Mouse (Mus musculus): Measurements from ENCODE around the gene Lrrc8c. TPM values are rescaled to one million over a fixed set of nuclear protein-coding genes. Genes with fewer than 3 reads are reported as not detected.

Gene Lrrc8c
- polyA plus RNA-seq, 1 experiment from 2014 or later: 13.6 TPM

DNA sequence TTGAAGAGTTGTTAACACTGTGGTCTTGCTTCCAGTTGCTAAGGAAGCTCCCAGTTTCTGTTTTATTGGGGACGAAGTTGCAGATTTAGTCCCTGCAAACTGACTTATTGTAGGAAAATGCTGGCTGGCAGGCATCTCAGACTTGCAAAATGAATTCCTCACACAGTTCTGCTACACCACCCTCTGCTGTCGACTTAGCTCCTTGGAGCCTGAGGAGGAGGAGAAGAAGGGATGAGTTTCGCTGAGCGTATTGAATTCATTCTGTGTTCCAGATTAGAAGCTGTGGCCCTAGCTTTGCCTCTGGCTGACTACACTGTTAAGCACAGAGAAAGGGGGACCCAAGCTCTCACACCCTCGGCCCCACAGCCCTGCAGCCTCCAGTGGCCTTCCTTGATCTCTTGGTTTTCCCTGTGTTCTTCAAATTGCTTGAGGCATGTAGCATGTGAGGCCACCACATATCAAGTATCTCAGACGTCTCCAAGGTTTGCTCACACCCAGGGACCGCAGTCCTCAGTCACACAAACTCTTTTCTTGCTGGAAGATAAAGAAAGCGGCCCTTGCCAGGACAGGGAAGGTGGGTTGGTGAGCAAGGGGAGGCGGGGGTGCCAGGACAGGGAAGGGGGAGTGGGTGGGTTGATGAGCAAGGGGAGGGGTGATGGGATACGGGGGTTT is 24.8 kb upstream of the Lrrc8c start:
- Histone ChIP-seq H3K4me3 (no peak overlapping the region), H3K27me3 (replicated peaks) (0 out of 2 replicates have a peak, but pooled peaks cover 7% of the 10 kb centered on the region), H3K4me2 (peak overlapping the region; percentile 49; the same call in 1 of the 2 replicates), H3K9ac (no peak overlapping the region), H3K9me3 (no peaks in the 10 kb centered on the region), H3K36me3 (replicated peaks) (no peaks in the 10 kb centered on the region), H3K4me1 (peaks cover 32% of the 10 kb centered on the region), H3K27ac (no peak overlapping the region)
- 30% methylated on average over 10 of the region's 10 CpGs for WGBS
- no peak for ATAC-seq (replicated peaks)

DNA sequence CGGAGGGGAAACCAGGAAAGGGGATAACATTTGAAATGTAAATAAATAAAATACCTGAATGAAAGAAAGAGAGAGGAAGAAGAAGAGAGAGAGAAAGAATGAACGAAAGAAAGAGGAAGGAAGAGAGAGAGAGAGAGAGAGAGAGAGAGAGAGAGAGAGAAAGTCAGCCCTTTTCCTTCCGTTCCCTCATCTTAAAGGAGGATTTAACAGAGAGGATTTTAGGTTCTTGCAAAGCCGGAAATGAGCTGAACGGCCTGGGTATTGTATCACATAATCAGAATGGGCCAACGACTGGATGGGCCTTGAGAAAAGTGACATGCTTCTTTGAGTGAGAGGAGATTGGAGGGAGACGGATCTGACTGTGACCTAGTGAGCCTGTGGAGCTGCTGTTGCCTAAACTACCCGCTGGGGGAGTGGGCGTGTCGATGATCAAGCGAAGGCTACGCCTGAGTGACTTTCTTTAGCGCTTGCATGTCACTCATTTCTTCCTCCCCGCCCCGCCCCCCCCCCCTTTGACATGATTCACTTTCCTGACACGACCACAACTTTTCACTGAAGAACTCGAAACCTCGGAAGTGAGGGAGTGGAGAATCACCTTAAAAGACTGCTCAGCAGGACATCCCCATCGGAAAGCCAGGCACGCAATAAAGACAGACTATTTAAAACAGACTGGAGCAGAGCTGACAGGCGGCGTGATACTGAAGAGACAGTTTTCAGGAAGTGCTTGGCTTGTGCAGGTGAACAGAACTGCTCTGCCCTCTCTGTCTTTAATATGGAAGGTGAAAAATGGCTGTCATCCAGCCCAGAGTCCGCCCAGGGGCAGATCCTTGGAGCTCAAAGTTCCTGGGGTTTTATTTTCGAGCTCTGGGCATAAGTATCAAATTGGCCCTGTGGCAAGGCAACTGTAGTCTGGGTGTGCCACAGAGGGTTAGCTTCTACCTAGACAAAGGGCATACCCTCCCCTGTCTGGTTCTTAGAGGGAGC is 24.0 kb upstream of the Lrrc8c start:
- no peaks in the 10 kb centered on the region for H3K9me3 ChIP-seq
- H3K4me1 ChIP-seq: peaks cover 35% of the 10 kb centered on the region
- peak overlapping the region; percentile 49 for H3K4me2 ChIP-seq
- H3K9ac ChIP-seq: no peak overlapping the region
- H3K27me3 ChIP-seq (replicated peaks): 0 out of 2 replicates have a peak, but pooled peaks cover 7% of the 10 kb centered on the region
- H3K27ac ChIP-seq: no peak overlapping the region
- WGBS: 4% methylated on average over 24 of the region's 24 CpGs
- H3K36me3 ChIP-seq (replicated peaks): no peaks in the 10 kb centered on the region
- peak; percentile 68 for ATAC-seq (replicated peaks)
- peak overlapping the region; percentile 16 for H3K4me3 ChIP-seq

DNA sequence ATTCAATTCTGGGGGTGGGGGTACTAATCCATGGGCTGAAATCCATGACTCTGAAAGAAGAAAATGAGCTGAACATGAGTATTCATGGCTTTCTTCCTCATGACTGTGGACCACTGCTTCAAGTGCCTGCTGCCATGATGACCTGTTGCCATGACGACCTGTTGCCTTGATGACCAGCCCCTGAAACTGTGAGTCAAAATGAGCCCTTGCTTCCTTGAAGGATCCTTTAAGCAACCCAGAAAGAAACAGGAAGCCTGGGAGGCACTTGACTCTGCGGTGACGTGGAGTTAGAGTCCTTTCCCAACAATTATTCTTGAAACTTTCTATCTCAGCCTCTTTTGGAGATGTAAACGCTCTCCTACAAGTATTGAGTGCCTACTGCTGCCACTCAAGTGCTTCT is 23.1 kb upstream of the Lrrc8c start:
- Histone ChIP-seq H3K27ac (no peak overlapping the region), H3K9me3 (no peaks in the 10 kb centered on the region), H3K27me3 (replicated peaks) (0 out of 2 replicates have a peak, but pooled peaks cover 7% of the 10 kb centered on the region), H3K4me1 (peaks cover 41% of the 10 kb centered on the region), H3K36me3 (replicated peaks) (no peaks in the 10 kb centered on the region), H3K9ac (no peak overlapping the region), H3K4me3 (no peak overlapping the region), H3K4me2 (no peak overlapping the region)
- ATAC-seq (replicated peaks): no peak
- 71% methylated on average over 4 of the region's 4 CpGs for WGBS

DNA sequence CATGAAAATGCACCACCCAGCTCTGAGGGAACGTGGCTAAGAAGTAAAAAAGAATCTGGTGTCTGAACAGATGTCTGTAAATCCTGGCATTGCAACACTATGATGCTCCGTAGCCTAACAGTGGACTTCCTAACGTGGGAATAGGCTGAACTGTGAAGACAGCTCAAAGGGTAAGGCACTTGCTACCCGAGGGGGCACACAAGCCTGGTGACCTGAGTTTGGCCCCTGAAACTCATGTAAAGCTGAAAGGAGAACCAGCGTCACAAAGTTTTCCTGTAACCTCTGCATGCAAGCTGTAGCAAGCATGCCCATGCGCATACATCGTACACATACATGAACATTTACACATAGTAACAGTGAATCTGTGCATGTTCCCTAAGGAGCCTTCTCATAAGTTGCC is 22.6 kb upstream of the Lrrc8c start:
- Histone ChIP-seq H3K4me2 (no peak overlapping the region), H3K4me1 (peaks cover 41% of the 10 kb centered on the region), H3K27me3 (replicated peaks) (0 out of 2 replicates have a peak, but pooled peaks cover 7% of the 10 kb centered on the region), H3K36me3 (replicated peaks) (no peaks in the 10 kb centered on the region), H3K27ac (no peak overlapping the region), H3K4me3 (no peak overlapping the region), H3K9ac (no peak overlapping the region), H3K9me3 (no peaks in the 10 kb centered on the region)
- WGBS: 78% methylated on average over 7 of the region's 7 CpGs
- ATAC-seq (replicated peaks): no peak

DNA sequence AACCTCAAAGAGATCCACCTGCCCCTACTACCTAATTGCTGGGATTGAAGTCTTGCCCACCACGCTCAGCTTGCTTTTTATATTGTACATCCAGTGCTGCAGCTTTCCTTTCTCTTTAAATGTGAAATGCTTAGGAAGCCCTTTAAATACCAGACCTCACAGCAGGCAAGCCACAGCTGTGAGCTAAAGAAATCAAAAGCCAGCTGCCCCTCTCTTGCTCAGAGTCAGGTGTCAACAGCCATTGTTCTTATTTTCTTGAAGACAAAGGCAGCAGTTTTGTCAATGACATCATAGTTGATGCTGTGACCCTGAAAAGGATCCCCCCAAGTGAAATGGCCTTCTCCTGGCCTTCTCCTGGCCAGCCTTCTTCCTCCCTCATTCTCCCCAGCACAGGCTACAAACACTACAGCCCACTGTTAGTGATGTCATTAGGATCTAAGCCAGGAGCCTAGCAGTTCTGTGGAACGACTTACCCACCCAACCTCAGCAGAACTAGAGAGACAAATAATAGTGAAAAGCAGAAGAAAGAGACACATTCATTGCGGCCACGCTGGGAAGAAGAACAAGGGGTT is 20.7 kb upstream of the Lrrc8c start:
- Histone ChIP-seq H3K36me3 (replicated peaks) (no peaks in the 10 kb centered on the region), H3K4me1 (peaks cover 30% of the 10 kb centered on the region), H3K9me3 (no peaks in the 10 kb centered on the region), H3K9ac (no peak overlapping the region), H3K4me2 (no peak overlapping the region), H3K4me3 (no peak overlapping the region), H3K27ac (peak overlapping the region; percentile 31; the same call in 1 of the 2 replicates), H3K27me3 (replicated peaks) (0 out of 2 replicates have a peak, but pooled peaks cover 5% of the 10 kb centered on the region)
- WGBS: 46% methylated on average over 4 of the region's 4 CpGs
- no peak for ATAC-seq (replicated peaks)

DNA sequence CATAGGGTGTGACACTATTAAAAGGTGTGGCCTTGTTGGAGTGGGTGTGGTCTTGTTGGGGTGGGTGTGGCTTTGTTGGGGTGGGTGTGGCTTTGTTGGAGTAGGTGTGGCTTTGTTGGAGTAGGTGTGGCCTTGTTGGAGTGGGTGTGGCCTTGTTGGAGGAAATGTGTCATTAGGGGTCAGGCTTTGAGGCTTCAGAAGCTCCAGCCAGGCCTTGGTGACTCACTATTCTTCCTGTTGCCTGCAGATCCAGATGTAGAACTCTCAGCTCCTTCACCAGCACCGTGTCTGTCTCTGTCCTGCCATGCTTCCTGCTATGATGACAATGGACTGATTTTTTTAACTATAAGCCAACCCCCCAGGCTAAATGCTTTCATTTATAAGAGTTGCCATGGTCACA is 19.8 kb upstream of the Lrrc8c start:
- H3K4me1 ChIP-seq: peaks cover 24% of the 10 kb centered on the region
- H3K27me3 ChIP-seq (replicated peaks): 0 out of 2 replicates have a peak, but pooled peaks cover 4% of the 10 kb centered on the region
- H3K9me3 ChIP-seq: no peaks in the 10 kb centered on the region
- WGBS: 22% methylated on average over 1 of the region's 1 CpGs
- no peak overlapping the region for H3K4me2 ChIP-seq
- no peak overlapping the region for H3K27ac ChIP-seq
- H3K9ac ChIP-seq: no peak overlapping the region
- no peak for ATAC-seq (replicated peaks)
- no peak overlapping the region for H3K4me3 ChIP-seq
- no peaks in the 10 kb centered on the region for H3K36me3 ChIP-seq (replicated peaks)

DNA sequence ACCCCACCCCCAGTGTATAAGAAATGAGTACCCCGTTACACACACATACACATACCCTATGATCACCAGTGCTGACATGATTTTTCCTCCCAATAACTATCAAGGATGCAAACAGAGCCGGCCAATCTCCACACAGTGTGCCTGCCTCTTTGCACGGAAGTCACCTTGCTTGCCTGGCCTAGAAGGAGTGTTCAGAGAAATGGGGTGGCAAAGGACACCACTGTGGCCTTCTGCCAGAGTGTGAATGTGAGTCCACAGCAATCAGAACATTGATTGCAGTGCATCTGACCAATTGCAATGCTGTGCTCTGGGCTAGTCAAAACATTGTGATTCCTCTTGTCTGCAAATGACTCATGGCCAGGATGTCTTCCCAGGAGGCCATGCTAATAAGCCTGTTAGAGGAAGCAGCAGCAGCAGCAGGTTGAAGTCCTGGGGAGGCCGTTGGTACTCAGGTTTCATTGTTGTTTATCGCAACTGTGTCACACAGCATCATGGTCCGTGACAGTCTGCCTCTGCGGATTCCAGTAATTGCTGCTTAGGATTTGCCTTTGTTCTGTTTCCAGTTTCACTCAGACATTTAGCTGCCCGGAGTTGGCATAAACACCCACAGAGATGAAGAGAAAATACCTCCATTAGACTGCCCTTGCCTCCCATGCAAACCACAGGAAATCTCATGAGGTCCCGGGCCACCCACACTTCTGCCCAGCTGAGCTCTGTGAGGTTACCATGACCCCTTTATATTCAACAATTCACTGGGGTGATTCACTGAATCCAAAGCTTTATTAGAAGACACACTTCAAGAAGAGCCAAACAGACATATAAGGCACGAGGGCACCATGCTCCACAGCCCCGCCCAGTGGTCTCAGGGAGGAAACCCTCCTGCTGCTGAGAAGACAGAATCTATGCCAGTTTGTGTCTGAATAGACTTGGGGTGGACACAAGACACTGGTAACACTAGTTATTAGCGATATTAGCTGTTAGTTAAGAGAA is 18.8 kb upstream of the Lrrc8c start:
- Histone ChIP-seq H3K9ac (no peak overlapping the region), H3K27me3 (replicated peaks) (0 out of 2 replicates have a peak, but pooled peaks cover 4% of the 10 kb centered on the region), H3K4me2 (no peak overlapping the region), H3K4me3 (no peak overlapping the region), H3K36me3 (replicated peaks) (no peaks in the 10 kb centered on the region), H3K9me3 (no peaks in the 10 kb centered on the region), H3K4me1 (peaks cover 14% of the 10 kb centered on the region), H3K27ac (peak overlapping the region; percentile 60; the same call in 1 of the 2 replicates)
- WGBS: 39% methylated on average over 12 of the region's 12 CpGs
- peak; percentile 40 for ATAC-seq (replicated peaks)

DNA sequence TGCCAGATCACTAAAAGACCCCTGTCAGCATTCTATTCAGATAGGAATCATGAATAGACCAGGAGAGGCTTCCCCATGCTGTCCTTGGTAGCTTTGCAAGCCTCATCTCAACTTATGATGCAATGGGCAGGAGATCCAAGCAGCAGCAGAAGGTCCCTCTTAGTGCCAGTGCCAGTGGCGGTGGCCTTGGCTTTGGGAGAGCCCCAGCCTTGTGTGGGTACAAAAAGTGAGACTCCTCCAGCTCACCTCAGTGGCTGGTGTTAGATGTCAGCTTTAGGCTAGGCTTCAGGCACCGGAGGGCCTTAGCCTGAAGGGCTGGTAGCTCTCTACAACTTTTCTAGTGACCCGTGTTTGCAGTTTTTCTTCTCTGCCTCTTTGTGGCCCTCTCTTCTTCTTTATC is 18.1 kb upstream of the Lrrc8c start:
- Histone ChIP-seq H3K4me3 (no peak overlapping the region), H3K27ac (no peak overlapping the region), H3K4me1 (peaks cover 9% of the 10 kb centered on the region), H3K36me3 (replicated peaks) (no peaks in the 10 kb centered on the region), H3K4me2 (no peak overlapping the region), H3K27me3 (replicated peaks) (0 out of 2 replicates have a peak, but pooled peaks cover 4% of the 10 kb centered on the region), H3K9ac (no peak overlapping the region), H3K9me3 (no peaks in the 10 kb centered on the region)
- ATAC-seq (replicated peaks): no peak
- 92% methylated on average over 3 of the region's 3 CpGs for WGBS

DNA sequence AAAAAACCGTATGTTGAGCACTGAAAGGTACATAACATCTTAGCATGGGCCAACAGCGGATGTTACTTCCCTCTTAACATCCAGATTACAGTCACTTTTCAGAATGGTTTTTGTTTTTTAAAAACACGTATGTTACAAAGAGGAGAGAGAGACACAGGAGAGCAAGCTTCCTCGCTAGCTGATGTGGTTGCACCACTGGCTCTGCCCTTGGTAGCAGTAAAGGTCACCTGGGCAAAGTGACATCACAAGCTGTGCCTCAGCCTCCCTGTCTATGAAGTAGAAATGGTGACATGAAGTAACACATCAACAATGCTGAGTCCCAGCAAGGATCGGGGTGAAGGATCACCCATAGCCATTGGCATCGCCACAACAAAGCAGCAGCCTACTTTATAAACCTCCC is 10.4 kb upstream of the Lrrc8c start:
- Histone ChIP-seq H3K4me3 (no peak overlapping the region), H3K27ac (no peak overlapping the region), H3K27me3 (replicated peaks) (no peaks in the 10 kb centered on the region), H3K36me3 (replicated peaks) (no peaks in the 10 kb centered on the region), H3K4me1 (no peaks in the 10 kb centered on the region), H3K9me3 (no peaks in the 10 kb centered on the region), H3K9ac (no peak overlapping the region), H3K4me2 (no peak overlapping the region)
- ATAC-seq (replicated peaks): no peak
- 92% methylated on average over 6 of the region's 6 CpGs for WGBS

DNA sequence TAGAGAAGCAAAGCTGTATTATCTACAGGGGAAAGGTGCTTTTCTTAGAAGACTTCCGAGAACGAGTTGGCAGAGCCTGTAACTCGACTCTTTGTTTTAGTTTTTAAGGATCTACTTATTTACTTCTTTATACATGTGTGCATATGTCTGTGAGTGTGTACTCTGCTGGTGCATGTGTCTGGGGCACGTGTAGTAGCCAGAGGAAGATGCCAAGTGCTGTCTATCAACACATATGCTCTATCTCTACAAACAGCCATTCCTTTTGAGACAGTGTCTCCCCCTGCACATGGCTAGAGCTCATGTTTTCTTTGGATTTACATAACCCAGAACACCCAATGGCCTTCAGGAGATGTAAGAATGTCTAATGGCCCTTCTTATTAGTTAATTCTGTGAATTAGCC is 6.9 kb upstream of the Lrrc8c start:
- no peaks in the 10 kb centered on the region for H3K9me3 ChIP-seq
- WGBS: 71% methylated on average over 4 of the region's 4 CpGs
- no peaks in the 10 kb centered on the region for H3K4me1 ChIP-seq
- H3K27ac ChIP-seq: no peak overlapping the region
- 0 out of 2 replicates have a peak, but pooled peaks cover 3% of the 10 kb centered on the region for H3K27me3 ChIP-seq (replicated peaks)
- H3K36me3 ChIP-seq (replicated peaks): no peaks in the 10 kb centered on the region
- no peak overlapping the region for H3K4me2 ChIP-seq
- no peak for ATAC-seq (replicated peaks)
- no peak overlapping the region for H3K9ac ChIP-seq
- no peak overlapping the region for H3K4me3 ChIP-seq

DNA sequence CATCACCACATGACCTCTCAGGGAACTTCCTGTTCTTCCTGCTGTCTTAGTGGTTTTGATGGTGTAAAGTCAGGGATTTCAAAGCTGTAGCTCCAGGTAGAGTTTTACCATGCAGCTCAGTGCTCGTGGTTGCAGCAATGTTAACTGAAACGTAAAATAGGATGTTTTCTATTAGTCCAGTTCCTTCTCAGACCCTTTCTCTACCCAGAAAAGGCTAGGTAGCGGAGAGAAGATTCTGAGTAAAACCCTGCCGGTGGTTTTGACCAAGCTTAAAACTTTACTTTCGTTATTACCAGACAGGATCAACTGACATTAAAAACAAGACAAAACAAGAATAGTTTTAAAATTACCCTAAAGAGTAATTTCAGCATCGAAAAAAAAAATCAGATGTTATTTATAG is 3.7 kb upstream of the Lrrc8c start:
- H3K4me2 ChIP-seq: no peak overlapping the region
- H3K4me3 ChIP-seq: no peak overlapping the region
- H3K9me3 ChIP-seq: no peaks in the 10 kb centered on the region
- H3K27ac ChIP-seq: no peak overlapping the region
- ATAC-seq (replicated peaks): no peak
- no peak overlapping the region for H3K9ac ChIP-seq
- 72% methylated on average over 6 of the region's 6 CpGs for WGBS
- 0 out of 2 replicates have a peak, but pooled peaks cover 4% of the 10 kb centered on the region for H3K27me3 ChIP-seq (replicated peaks)
- no peaks in the 10 kb centered on the region for H3K36me3 ChIP-seq (replicated peaks)
- H3K4me1 ChIP-seq: peaks cover 18% of the 10 kb centered on the region

Measured in midbrain, embryonic 15.5 days (tissue).